Mouse (Mus musculus) cerebellum, adult 2 months (tissue): Measurements from ENCODE around the gene Tom1.

Experiments used
- CTCF ChIP-seq: fragments of 200-500 bp; IDR thresholded peaks from 2 replicates; pipeline ENCODE4 v1.5.1; 2011; ENCODE audit warnings: low read depth, mild to moderate bottlenecking, control low read depth, low read length, moderate library complexity, borderline replicate concordance; ENCODE audit not compliant: insufficient read depth
- POLR2A ChIP-seq: fragments of 200-500 bp; IDR thresholded peaks from 2 replicates; pipeline ENCODE4 v1.6.1; 2011; ENCODE audit warnings: low read length, control low read depth, borderline replicate concordance; ENCODE audit not compliant: insufficient read depth

DNA sequence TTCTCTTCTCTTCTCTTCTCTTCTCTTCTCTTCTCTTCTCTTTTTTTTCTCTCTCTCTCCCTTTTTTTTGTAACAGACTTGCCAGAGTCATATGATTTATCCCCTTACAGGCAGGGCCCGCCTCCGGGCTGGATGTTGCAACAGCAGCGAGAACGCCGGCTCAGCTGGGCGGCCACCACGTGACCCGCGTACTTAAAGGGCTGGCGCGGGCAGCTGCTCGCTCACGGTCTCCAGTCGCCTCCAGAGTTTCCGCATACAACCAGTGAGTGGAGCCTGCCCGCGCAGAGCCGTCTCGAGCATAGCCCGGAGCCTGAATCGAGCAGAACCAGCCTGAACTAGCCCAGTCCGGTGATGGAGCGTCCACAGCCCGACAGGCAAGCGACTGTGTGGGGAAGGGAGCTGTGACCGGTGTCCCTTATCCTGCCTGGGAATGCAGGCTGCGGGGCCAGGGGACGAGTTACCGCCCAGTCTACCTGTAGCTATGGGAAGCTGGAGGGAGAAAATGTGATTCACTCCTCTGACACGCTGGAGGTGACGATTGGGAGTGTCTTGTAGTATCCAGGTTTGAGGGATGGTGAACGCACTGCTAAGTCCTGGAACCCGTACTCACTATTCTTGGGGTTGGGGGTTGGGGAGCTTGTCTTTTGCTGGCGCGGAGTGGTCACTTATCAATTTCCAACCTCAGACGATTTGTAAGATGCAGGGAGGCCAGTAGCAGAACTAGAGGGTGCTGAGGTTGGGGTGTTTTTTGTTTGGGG lies 60.1 kb downstream of the Tom1 start, which contains the start of gene Hmox1:
- TF ChIP-seq CTCF (no peak), POLR2A (no peak)
